Mouse (Mus musculus) ES-CJ7 (cell line): ENCODE measurements at regions not wholly inside any gene's neighbourhood (a gene's known extent, or its start where the extent isn't known, plus 50 kb on each side); places are given as distances from the start of the nearest gene placed in this dataset.

Source experiments
- DNase-seq: peaks from one replicate; pipeline ENCODE4 v3.0.0; 2011; ENCODE audit warnings: low read depth, low spot score

- DNase-seq = no peak
Observed at GRCm38 (mm10) chr2:51334437-51334836, 185.5 kb upstream of the Rnd3 start.

DNA sequence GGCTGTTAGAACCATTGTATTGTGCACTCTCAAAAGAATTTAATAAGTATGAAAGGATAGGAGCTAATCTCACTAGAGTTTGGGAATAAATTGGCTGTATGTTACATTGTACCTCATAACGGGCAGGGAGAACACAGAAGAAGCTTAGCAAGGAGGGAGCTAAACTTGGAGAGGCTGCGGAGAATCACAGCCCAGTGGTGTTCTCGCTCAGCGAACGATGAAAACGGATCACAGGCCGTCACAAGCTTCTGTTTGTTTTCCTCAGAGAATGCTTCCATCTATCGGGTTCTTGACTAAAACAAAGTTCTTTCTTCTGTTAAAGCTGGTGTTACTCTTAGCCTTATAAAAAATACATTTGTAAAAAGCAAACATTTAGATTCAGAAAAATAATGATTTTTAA lies 178.2 kb upstream of the Rnd3 start:
- no peak for DNase-seq

GRCm38 (mm10) chr2:51321676-51322075 lies 172.8 kb upstream of the Rnd3 start:
- no peak for DNase-seq

DNA sequence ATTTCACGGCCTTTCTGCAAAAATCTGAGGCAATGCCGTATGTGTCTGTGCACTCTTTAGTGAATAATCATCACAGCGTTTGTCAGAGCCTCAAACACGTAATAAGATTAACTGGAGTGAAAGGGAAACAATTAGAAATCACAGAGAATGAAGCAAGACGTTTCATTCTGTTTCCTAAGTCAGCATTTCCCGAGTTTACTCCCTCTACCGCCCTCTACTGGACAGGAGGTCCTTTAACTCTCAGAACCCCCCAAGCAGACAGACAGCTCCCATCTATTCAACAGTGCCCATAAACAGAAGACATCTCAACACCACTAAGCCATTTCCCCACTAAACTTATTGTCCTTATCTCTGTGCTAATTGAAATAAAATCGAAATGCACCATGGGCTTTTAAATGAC lies 167.5 kb upstream of the Rnd3 start:
- peak; percentile 71 for DNase-seq

GRCm38 (mm10) chr2:51313414-51313813 lies 164.5 kb upstream of the Rnd3 start:
- DNase-seq = no peak

DNA sequence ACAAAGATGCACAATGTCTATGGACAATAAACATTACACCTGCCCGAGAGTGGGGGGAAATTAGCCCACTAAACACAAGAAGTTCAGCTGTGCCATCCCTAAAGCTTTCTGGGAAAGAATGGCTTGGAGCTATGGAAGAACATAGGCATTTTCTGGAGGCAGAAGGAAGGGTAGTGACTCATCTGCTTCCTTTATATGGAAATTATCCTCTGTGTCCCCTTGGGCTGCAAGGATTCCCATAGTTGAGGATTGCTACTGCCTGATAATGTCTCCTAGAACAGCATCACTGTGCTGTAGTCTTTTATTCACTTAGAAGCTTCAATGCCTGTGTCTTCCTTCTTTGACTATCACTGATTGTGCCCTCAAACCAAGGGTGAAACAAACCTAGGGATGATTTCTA lies 157.3 kb upstream of the Rnd3 start:
- DNase-seq = no peak

DNA sequence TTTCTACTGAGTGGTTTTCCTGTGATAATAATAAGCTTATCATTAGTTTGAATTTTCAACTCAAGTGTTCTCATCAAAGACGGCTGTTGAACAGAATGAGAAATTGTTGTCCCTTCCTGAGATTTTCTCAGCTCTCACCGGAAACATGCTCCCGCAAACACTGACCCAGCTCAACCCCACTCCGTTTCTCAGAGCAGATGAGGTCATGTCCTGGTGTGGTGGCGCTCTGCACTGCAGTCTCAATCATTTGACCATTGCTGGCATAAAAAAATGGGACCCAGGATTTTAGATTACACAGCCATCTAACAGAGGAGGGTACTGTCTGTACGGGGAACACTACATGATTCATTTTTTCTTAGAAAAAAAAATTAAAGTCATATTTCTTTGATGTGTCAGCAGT lies 156.5 kb upstream of the Rnd3 start:
- DNase-seq = no peak

DNA sequence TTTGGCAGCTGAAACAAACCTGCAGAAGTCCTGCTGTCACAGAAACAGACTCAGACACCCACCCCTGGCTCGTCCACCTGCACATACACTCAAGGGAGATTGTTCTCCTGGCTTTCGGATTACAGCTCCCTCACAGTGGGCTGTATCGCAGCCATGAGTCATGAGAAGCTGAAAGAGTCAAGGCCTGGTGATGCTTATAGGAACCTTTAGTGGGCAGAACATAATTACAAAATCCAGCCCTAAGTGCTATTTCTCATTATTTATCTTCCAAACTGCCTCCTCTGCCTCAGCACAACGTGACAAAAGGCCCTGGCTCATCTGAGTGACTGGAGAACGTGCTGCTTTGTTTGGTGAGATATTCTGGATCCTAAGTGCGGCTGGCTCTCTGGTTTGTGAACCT lies 155.8 kb upstream of the Rnd3 start:
- DNase-seq = no peak

GRCm38 (mm10) chr2:51290659-51291260 lies 141.8 kb upstream of the Rnd3 start:
- no peak for DNase-seq

DNA sequence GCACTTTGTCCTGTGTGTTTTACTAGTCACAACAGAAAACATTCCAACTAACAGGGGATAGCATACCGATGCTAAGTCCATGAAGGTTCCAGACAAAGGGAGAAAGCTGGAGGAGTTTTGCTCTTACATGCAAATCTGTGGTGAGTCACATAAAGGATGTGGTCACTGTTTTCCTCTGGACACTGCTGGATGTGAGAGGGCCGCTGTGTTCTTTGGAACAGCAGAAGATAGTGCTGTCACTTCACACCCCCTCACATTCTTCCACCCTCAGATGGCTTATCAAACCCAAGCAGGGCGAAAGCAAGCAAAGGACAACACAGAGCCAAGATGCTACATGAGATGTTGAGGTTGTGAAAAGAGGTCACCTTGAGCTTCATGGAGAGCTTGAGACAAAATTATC lies 139.8 kb upstream of the Rnd3 start:
- no peak for DNase-seq

DNA sequence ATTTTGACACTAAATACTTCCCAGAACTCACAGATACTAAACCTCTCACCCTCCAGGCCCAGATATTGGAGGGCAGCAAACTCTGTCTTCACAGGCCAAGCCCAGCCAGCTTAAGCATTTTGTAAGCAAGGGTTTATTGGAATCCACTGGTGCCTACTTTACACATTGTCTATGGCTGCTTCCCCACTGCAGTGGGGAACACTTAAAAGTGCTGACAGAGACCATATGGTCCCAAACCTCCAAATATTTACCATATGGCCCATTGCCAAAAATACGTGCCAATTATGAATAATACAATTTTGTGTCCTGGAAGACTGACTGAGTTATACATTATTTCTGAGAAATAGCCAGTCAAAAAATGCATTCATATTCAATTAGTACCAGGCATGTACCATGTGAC lies 136.7 kb upstream of the Rnd3 start:
- DNase-seq = no peak

DNA sequence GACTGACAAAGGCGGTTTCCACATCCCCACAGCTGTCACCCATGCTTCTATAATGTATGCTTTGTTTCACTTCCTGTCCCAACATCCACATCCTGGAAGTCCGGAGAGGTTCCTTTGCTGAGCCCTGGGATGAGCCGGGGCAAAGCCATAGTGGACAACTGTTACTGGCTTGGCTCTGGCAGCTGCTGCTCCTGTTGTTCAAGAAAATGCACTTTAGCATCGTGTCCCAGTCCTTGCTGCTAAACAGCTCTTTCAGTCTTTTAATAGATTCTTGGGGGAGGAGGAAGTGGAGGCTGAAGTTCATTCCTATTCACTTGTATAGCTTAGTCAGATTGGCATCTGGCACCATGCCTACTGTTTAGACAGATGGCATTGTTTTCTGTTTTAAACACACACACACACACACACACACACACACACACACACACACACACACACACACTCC lies 135.9 kb upstream of the Rnd3 start:
- no peak for DNase-seq

DNA sequence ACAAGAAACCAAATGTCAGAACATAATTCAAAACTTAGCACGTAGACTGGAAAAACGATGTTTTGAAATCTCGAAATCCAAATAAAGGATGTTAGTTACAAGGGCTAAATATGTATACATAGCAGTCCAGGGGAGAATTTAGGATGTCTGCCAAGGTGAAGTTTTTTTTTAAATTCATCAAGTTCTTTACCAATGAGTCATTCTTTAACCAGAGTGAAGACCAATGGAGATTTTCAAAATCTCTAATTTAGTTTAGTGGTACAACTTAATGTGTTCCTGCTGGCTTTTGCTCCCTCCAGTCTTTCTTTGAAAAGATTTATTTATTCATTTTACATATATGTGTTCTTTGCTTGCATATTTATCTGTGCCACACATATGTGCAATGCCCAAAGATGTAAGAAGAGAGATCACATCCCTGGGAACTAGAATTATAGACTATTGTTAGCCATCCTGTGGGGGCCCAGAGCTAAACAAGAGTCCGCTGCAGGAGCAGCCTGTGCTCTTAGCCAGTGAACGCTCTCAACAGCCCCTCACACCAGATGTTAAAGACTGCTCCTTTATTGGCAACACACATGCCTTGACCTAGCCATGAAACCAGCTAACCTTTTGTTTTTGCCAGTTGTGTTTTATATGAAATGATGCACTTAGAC lies 130.6 kb upstream of the Rnd3 start:
- DNase-seq = no peak

- no peak for DNase-seq
Observed at GRCm38 (mm10) chr2:51278824-51279223, 129.9 kb upstream of the Rnd3 start.

DNA sequence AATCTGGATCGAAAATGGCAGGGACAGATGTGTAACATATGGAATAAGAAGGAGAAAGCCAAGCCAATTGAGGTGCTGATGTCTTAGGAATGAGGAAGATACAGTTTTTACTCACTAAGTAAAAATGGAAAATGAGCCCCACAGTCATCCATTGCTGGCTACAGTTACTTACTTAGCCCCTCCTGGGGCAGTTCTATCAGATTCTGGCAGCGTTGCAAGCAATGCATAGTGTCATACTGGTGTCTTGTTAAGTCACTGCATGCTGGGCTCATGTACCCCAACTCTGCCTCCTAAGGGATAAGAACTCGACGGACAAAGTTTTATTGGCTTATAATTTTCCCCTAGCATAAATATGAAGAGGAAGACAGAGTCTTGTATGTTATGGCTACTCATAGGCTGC lies 129.4 kb upstream of the Rnd3 start:
- no peak for DNase-seq

GRCm38 (mm10) chr2:51276591-51276990 lies 127.7 kb upstream of the Rnd3 start:
- DNase-seq = no peak

DNA sequence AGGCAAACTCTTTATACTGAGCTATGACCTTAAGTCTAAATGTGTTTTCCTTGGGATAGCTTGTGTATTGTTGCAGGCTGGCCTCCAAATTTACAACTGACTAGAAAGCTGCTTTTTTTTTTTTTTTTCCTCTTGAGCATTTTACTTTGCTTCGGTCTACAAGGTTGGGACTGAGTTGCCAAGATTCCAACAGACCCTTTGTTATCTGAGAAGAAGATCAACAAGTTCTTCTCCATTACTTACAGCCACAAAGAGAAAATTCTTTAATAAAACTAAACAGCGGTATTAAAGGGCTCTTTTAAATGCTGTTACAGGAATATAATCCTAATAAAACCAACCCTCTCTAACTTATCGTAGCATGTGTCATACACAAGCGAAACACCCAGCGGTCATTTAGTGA lies 124.4 kb upstream of the Rnd3 start:
- DNase-seq = no peak

GRCm38 (mm10) chr2:51268532-51268931 lies 119.6 kb upstream of the Rnd3 start:
- peak; percentile 27 for DNase-seq

DNA sequence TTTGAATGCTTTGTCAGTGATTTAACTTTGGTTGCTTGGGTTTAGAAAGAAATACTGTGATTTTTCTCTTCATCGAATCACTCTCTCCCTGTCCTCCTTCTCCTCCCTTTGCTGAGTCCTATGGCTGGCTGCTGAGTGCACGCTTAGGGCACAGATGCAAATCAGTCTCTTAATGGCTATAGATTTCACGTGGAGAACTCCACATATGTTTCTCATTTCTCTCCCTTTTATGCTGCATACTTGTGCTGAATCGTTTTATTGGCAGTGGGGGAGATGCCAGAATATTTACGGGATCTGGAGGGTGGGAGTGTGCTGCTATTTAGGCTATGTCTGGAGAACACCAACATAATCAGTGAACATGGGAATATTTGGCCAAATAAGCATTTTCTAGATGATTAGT lies 118.8 kb upstream of the Rnd3 start:
- no peak for DNase-seq

- no peak for DNase-seq
Observed at GRCm38 (mm10) chr2:51262506-51262905, 113.6 kb upstream of the Rnd3 start.

DNA sequence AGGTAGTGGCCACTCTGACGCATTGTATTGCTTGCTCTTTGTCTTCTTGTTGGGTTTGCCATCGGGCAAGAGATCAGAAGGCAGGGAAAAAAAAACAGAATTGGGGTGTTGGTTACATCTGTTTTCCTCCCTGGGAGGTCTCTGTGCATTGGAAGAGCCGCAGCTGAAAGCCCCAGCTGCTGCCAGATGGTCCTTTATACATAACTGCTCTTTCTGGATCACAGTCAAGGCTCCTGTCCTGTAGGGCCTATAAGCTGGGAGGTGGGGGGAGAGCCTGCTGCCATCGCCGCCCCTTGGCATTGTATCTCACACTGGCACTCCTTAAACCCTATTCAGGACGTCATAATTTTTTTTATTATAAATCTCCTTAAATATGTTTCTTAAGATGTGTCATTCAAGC lies 101.9 kb upstream of the Rnd3 start:
- no peak for DNase-seq

DNA sequence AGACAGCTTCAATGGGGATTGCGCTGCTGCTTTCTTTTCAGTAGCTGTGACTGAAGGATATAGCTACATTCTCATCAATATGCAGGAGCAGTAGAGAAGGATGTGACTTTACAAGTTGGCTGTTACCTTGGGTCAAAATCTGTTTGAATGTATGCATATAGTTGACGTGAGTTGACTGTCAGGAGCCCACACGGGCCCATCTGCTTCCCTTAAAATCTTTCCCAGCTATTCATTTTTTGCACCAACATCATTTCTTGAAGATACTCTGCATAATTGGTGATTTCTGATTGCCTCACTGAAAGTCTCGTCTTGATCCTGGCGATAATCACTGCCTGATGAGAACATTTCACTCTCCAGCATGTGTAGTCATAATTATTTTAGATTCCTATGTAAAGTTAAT lies 92.7 kb upstream of the Rnd3 start:
- DNase-seq = no peak

- DNase-seq = no peak
Observed at GRCm38 (mm10) chr2:51240000-51240399, 91.1 kb upstream of the Rnd3 start.

- no peak for DNase-seq
Observed at GRCm38 (mm10) chr2:51238992-51239391, 90.1 kb upstream of the Rnd3 start.
